Mouse (Mus musculus) left cerebral cortex, postnatal 10 days (tissue): ENCODE results near the gene Fbxl15. TPM values are rescaled to one million over a fixed set of nuclear protein-coding genes. Genes with fewer than 3 reads are reported as not detected.
A peak's percentile ranks its signal among the peaks of the same experiment; 100 is the strongest.

Source experiments
- DNase-seq, 2 experiments: peaks; one replicate each; pipeline ENCODE4 v3.0.0; 2021 to 2022; ENCODE audit warnings: low spot score in 2 of 2, mixed read lengths in 1 of 2; ENCODE audit errors: extremely low spot score in 1 of 2
- intact Hi-C: fragments of 180-260 bp; cut with DNase I; formaldehyde crosslinking; loops from one replicate; pipeline ENCODE4 v1.15.1; 2025
- microRNA-seq: library from miRNA; unstranded; fragments of <30 nt; microRNA quantifications from one replicate; pipeline ENCODE4 v1.2.0, GENCODE M21; 2022
- total RNA-seq, 2 experiments: library from RNA; stranded (reverse); gene quantifications; 2 replicates each; pipeline ENCODE4 v1.2.3; 2021

The Fbxl15 gene
- total RNA-seq, 2 experiments from 2014 or later, result 25.9 to 29.2 TPM

GRCm38 (mm10) chr19:46363294-46364009 lies 35.5 kb downstream of the Fbxl15 start:
- DNase-seq, result no peak
- intact Hi-C loops, result no loop called here

DNA sequence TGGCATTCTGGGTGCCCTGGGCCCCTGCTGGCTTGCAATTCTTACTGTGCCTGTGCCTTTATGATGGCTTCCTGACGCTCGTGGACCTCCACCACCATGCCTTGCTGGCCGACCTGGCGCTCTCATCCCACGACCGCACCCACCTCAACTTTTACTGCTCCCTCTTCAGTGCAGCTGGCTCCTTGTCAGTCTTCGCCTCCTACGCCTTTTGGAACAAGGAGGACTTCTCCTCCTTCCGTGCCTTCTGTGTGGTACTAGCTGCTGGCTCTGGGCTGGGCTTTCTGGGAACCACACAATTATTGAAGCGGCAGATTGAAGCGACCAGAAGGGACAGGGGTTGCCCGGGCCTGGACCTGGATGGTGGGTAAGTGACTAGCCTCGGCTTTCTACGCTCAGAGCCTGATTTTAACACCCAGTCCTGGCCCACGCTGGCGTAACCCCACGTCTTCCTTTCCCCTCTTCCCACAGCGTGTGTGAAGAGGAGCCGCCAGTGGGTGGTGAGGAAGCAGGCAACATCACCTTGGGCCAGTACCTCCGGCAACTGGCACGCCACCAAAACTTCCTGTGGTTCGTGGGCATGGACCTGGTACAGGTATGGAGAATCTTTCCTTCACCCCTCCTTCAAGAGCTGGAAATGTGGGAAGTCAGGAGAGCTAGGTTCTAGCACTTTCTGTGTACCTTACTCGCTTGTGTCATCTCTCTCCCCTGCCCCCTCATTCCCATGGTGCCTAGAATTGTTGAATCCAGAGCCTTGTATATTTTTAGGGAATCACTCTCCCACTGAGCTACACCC lies 40.0 kb downstream of the Fbxl15 start:
- intact Hi-C loops, result no loop called here

DNA sequence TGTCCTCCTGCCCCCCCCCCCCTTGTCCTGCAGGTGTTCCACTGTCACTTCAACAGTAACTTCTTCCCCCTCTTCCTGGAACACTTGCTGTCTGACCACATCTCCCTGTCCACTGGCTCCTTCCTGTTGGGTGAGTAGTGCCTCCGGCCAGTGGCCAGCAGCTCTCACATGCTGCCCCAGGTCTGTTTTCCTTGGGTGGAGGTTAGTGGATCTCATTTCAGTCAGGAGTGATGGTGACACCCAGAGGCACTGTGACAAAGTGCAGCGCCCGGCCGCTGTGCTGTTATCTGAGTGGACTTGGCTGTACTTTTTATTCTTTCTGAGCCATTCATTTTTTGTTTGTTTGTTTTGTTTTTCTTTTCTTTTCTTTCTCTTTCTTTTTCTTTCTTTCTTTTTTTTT lies 41.2 kb downstream of the Fbxl15 start:
- peak; percentile 42 to 76 for DNase-seq
- intact Hi-C loops, result no loop called here

More for the DNA sequence above, 40.0 kb downstream of the Fbxl15 start:
- DNase-seq, result no peak

DNA sequence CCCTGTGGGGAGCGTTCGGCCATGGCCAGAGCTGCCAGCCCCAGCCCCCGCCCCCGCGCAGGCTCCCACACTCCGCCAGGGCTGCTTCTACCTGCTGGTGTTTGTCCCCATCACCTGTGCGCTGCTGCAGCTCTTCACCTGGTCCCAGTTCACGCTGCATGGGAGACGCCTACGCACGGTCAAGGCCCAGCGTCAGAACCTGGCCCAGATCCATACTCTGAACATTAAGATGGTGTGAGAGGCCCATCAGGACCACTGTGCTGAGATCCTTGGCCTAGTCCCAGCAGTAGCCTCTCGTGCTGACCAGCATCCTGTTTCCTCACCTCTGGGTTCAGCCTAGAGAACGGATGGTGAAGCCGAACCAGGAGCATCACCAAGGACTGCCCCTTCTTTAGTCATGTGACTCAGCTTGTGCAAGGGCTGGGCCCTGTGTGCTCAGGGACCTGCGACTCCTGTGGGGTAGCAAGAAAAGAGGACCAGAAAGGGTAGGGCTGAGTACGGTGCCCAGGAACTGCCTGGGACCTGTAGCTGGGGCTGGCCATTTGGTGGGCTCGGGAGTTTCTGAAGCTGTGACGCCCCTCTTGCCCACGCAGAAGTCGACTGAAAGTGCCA lies 46.6 kb downstream of the Fbxl15 start:
- DNase-seq, result no peak
- intact Hi-C loops, result no loop called here

GRCm38 (mm10) chr19:46375489-46375888 lies 47.5 kb downstream of the Fbxl15 start:
- DNase-seq, result peak in 1 of 2 experiments; percentile 64
- intact Hi-C loops, result no loop called here

GRCm38 (mm10) chr19:46375891-46376290 lies 47.9 kb downstream of the Fbxl15 start:
- DNase-seq, result no peak
- intact Hi-C loops, result no loop called here

Small RNA genes lying within 50 kb of the gene (microRNA-seq; reads per million reads assigned to microRNA genes)
- 1.7 reads per million for gene Mir146b

Other genes starting within 250 kb of the Fbxl15 start
- not detected for gene Elovl3, start 196.3 kb upstream of the Fbxl15 start, total RNA-seq
- gene Pitx3, start 179.9 kb upstream of the Fbxl15 start, total RNA-seq, result not detected
- gene Gbf1, start 175.7 kb upstream of the Fbxl15 start, total RNA-seq, result 100 to 1,000 TPM; 100 TPM
- gene Nfkb2, start 23.9 kb upstream of the Fbxl15 start, total RNA-seq, result 1 to 10 TPM; 2.0 to 2.4 TPM
- gene Psd, start 1.0 kb upstream of the Fbxl15 start, total RNA-seq, result 100 to 1,000 TPM; 631 to 653 TPM
- gene Cuedc2, start 10.5 kb downstream of the Fbxl15 start, total RNA-seq, result 100 to 1,000 TPM; 183 to 200 TPM
- 10 to 100 TPM; 22.0 to 23.5 TPM for gene Mfsd13a, start 12.9 kb downstream of the Fbxl15 start, total RNA-seq
- gene 2310034G01Rik, start 22.1 kb downstream of the Fbxl15 start, total RNA-seq, result under 1 TPM; 0.77 to 0.99 TPM
- gene Actr1a, start 67.6 kb downstream of the Fbxl15 start, total RNA-seq, result 100 to 1,000 TPM; 257 to 271 TPM
- 10 to 100 TPM; 16.7 to 18.8 TPM for gene Sufu, start 68.7 kb downstream of the Fbxl15 start, total RNA-seq
- gene Trim8, start 173.5 kb downstream of the Fbxl15 start, total RNA-seq, result 100 to 1,000 TPM; 101 to 108 TPM
- 100 to 1,000 TPM; 103 to 104 TPM for gene Arl3, start 245.0 kb downstream of the Fbxl15 start, total RNA-seq
- gene Sfxn2, start 245.2 kb downstream of the Fbxl15 start, total RNA-seq, result 1 to 10 TPM; 7.8 to 8.1 TPM